Comparison of ENCODE assay signal across 19 mouse cellular contexts in genomic region chr11:38123789-38124330, GRCm38 (mm10).
"Had no signal": no experiment of that assay in that cellular context is flagged by ENCODE, and none has a peak within 500 bp of the region (broad histone marks: within the 10 kb centered on the region; RNA-seq: fewer than 3 reads in every experiment).

No protein-coding gene starts in this region.

- DNase-seq: kidney, adult 11 months; kidney, adult 9 months; kidney, postnatal 25 days; layer of hippocampus, adult 9-11 months; liver; liver, postnatal 0 days; lung, embryonic 14.5 days; lung, postnatal 36 days; thymus, adult 18-20 months; thymus, postnatal 36 days had no signal

- H3K9ac ChIP-seq: limb, embryonic 13.5 days; liver, embryonic 14.5 days; liver, postnatal 0 days; lung, embryonic 14.5 days; midbrain, embryonic 12.5 days; midbrain, embryonic 15.5 days; neural tube, embryonic 12.5 days; neural tube, embryonic 15.5 days had no signal

- H3K27ac ChIP-seq: layer of hippocampus, adult 2 months; limb, embryonic 10.5 days; limb, embryonic 13.5 days; liver, embryonic 14.5 days; midbrain, embryonic 12.5 days; midbrain, embryonic 15.5 days; neural tube, embryonic 12.5 days; neural tube, embryonic 15.5 days had no signal

- H3K4me2 ChIP-seq: limb, embryonic 13.5 days; lung, embryonic 14.5 days; midbrain, embryonic 12.5 days; midbrain, embryonic 15.5 days; neural tube, embryonic 12.5 days; neural tube, embryonic 15.5 days had no signal

- H3K4me3 ChIP-seq: layer of hippocampus, adult 2 months; limb, embryonic 10.5 days; limb, embryonic 13.5 days; midbrain, embryonic 12.5 days; midbrain, embryonic 15.5 days; neural tube, embryonic 12.5 days; neural tube, embryonic 15.5 days had no signal

- ATAC-seq: liver, postnatal 0 days; lung, postnatal 0 days; midbrain, embryonic 15.5 days had no signal

- H3K36me3 ChIP-seq: limb, embryonic 10.5 days; limb, embryonic 13.5 days; midbrain, embryonic 12.5 days; midbrain, embryonic 15.5 days; neural tube, embryonic 12.5 days; neural tube, embryonic 15.5 days had no signal

- H3K9me3 ChIP-seq: limb, embryonic 10.5 days; limb, embryonic 13.5 days; midbrain, embryonic 12.5 days; midbrain, embryonic 15.5 days; neural tube, embryonic 12.5 days; neural tube, embryonic 15.5 days had no signal

- H3K4me1 ChIP-seq: limb, embryonic 10.5 days; limb, embryonic 13.5 days; midbrain, embryonic 15.5 days; neural tube, embryonic 12.5 days; neural tube, embryonic 15.5 days had no signal

- H3K27me3 ChIP-seq: limb, embryonic 13.5 days; midbrain, embryonic 12.5 days; midbrain, embryonic 15.5 days; neural tube, embryonic 12.5 days; neural tube, embryonic 15.5 days had no signal
